Mouse (Mus musculus): Measurements from ENCODE around the gene Thpo. TPM values are rescaled to one million over a fixed set of nuclear protein-coding genes. Genes with fewer than 3 reads are reported as not detected.

Thpo gene
- polyA plus RNA-seq, 1 experiment from 2014 or later, result 0.24 TPM

- no peak overlapping the region for H3K4me3 ChIP-seq (ENCODE audit: low read depth, low read length)
- H3K4me1 ChIP-seq (replicated peaks; ENCODE audit: control insufficient read depth, insufficient read depth, low read length), result peaks cover 2% of the 10 kb centered on the region; the same call in 1 of the 2 replicates
- no peak overlapping the region for H3K4me2 ChIP-seq (ENCODE audit: low read depth, low read length, severe bottlenecking)
- DNase-seq (ENCODE audit: low spot score) (no peak), ATAC-seq (replicated peaks; ENCODE audit: low FRiP score) (no peak)
- WGBS, result 91% methylated on average over 10 of the region's 10 CpGs
- H3K9ac ChIP-seq (ENCODE audit: low read length), result no peak overlapping the region
- H3K27ac ChIP-seq (ENCODE audit: low read depth, low read length), result no peak overlapping the region
- no peaks in the 10 kb centered on the region for H3K9me3 ChIP-seq (ENCODE audit: control insufficient read depth, low read length)
- H3K36me3 ChIP-seq (ENCODE audit: control insufficient read depth, insufficient read depth, low read length), result no peaks in the 10 kb centered on the region; the same call in 1 of the 2 replicates
- H3K27me3 ChIP-seq (ENCODE audit: control insufficient read depth, insufficient read depth, low read length), result no peaks in the 10 kb centered on the region
Measured at GRCm38 (mm10) chr16:20721808-20722207, 12.5 kb downstream of the Thpo start.

DNA sequence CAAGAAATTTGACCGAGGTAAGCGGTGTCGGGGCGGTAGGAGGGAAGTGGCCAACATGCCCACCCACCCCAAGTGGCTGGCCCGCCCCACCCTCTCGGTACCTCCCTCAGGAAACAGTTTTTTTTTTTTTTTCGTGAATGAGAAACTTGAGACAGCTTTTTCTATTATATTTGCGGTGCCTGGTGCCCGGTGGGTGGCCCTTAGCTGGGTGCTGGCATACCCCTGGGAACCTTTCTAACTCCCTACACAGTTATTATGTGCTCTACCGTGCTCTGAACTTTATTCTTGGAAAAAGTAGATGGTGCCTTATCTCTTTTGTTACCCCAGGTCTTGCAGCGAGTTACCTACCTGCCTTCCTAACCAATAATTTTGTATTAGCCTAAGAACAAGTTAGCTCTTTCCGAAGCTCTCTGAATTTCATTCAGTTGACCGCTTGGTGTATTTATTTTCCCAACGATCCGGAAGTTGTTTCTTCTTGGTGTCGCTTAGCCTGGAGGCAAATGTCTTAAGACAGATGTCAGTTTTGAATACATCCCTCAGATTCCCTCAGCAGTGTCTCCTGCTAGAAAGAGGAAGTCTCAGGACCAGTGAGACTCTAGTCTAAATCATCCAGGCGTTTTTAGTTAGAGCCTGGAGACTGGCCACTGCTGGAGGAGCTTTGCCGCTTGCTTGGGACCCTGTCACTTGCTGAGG, 16.2 kb downstream of the Thpo start:
- Histone ChIP-seq H3K9ac (ENCODE audit: low read length) (peak overlapping the region; percentile 76), H3K36me3 (ENCODE audit: control insufficient read depth, insufficient read depth, low read length) (no peaks in the 10 kb centered on the region; the same call in 1 of the 2 replicates), H3K4me2 (ENCODE audit: low read depth, low read length, severe bottlenecking) (peak overlapping the region; percentile 85), H3K4me1 (replicated peaks; ENCODE audit: control insufficient read depth, insufficient read depth, low read length) (peaks cover 9% of the 10 kb centered on the region; the same call in 1 of the 2 replicates), H3K27me3 (ENCODE audit: control insufficient read depth, insufficient read depth, low read length) (no peaks in the 10 kb centered on the region), H3K4me3 (ENCODE audit: low read depth, low read length) (peak overlapping the region; percentile 44), H3K9me3 (ENCODE audit: control insufficient read depth, low read length) (no peaks in the 10 kb centered on the region), H3K27ac (ENCODE audit: low read depth, low read length) (peak overlapping the region; percentile 84; the same call in 1 of the 2 replicates)
- WGBS, result 4% methylated on average over 18 of the region's 18 CpGs
- ATAC-seq (replicated peaks; ENCODE audit: low FRiP score) (no peak), DNase-seq (ENCODE audit: low spot score) (no peak)

DNA sequence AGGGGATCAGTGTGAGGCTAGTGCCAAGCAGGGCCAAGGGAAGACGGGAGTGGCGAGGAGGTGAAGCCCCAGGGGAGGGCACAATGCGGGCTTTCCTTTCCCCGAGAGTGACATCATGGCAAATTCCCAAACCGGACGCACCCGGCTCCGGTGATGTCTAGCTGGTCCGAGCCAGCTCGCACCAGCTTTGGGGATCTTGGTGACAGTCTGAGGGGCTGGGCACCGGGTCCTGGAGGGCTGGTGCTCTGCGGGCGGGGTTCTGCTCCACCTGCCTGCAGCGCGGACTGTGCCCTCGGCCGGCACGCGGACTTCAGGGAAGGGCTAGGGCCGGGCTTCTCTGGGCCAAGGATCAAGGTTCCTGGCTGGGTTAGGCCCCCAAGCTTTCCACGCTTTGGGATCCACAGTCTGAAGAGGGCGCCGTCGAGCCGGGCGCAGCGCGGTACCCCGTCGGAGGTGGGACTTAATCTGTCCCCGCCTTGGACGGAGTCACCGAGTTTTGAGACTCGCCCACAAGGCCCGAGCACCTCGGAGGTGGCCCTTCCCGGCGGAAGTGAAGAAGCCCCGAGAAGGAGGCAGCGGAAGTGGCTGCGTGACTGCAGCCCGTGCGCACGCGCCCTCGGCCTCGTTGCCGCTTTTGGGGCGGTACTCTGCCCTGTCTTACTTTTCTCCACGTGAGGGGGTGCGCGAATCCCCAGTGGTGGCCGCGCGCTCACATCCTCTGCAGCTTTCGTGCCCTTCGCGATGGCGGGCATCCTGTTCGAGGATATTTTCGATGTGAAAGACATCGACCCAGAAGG, 16.9 kb downstream of the Thpo start, which contains the start of the genes Polr2h and Clcn2:
Gene Polr2h (plus strand): TSS at position 485 of the 797 bp plus-strand sequence.
Gene Clcn2 (minus strand): TSS at position 566 of the 797 bp plus-strand sequence.
- H3K9me3 ChIP-seq (ENCODE audit: control insufficient read depth, low read length), result no peaks in the 10 kb centered on the region
- H3K4me1 ChIP-seq (replicated peaks; ENCODE audit: control insufficient read depth, insufficient read depth, low read length), result peaks cover 9% of the 10 kb centered on the region; the same call in 1 of the 2 replicates
- H3K36me3 ChIP-seq (ENCODE audit: control insufficient read depth, insufficient read depth, low read length), result no peaks in the 10 kb centered on the region; the same call in 1 of the 2 replicates
- peak within 1 kb of the TSS; percentile 85 for H3K4me2 ChIP-seq (ENCODE audit: low read depth, low read length, severe bottlenecking)
- peak within 1 kb of the TSS; percentile 76 for H3K9ac ChIP-seq (ENCODE audit: low read length)
- under 1% methylated on average over 62 of the region's 62 CpGs for WGBS
- peak within 1 kb of the TSS; percentile 44 for H3K4me3 ChIP-seq (ENCODE audit: low read depth, low read length)
- DNase-seq (ENCODE audit: low spot score) (peak; percentile 96), ATAC-seq (replicated peaks; ENCODE audit: low FRiP score) (peak; percentile 83)
- H3K27me3 ChIP-seq (ENCODE audit: control insufficient read depth, insufficient read depth, low read length), result no peaks in the 10 kb centered on the region
- H3K27ac ChIP-seq (ENCODE audit: low read depth, low read length), result peak within 1 kb of the TSS; percentile 84

GRCm38 (mm10) chr16:20716841-20717180, 17.5 kb downstream of the Thpo start:
- WGBS, result 1% methylated on average over 8 of the region's 8 CpGs
- peak overlapping the region; percentile 85 for H3K4me2 ChIP-seq (ENCODE audit: low read depth, low read length, severe bottlenecking)
- H3K36me3 ChIP-seq (ENCODE audit: control insufficient read depth, insufficient read depth, low read length), result no peaks in the 10 kb centered on the region; the same call in 1 of the 2 replicates
- H3K27ac ChIP-seq (ENCODE audit: low read depth, low read length), result peak overlapping the region; percentile 84
- no peak for DNase-seq (ENCODE audit: low spot score)
- no peaks in the 10 kb centered on the region for H3K27me3 ChIP-seq (ENCODE audit: control insufficient read depth, insufficient read depth, low read length)
- H3K4me3 ChIP-seq (ENCODE audit: low read depth, low read length), result peak overlapping the region; percentile 44
- H3K4me1 ChIP-seq (replicated peaks; ENCODE audit: control insufficient read depth, insufficient read depth, low read length), result peaks cover 9% of the 10 kb centered on the region; the same call in 1 of the 2 replicates
- no peak; the same call in 1 of the 2 replicates for ATAC-seq (replicated peaks; ENCODE audit: low FRiP score)
- peak overlapping the region; percentile 76 for H3K9ac ChIP-seq (ENCODE audit: low read length)
- H3K9me3 ChIP-seq (ENCODE audit: control insufficient read depth, low read length), result no peaks in the 10 kb centered on the region

DNA sequence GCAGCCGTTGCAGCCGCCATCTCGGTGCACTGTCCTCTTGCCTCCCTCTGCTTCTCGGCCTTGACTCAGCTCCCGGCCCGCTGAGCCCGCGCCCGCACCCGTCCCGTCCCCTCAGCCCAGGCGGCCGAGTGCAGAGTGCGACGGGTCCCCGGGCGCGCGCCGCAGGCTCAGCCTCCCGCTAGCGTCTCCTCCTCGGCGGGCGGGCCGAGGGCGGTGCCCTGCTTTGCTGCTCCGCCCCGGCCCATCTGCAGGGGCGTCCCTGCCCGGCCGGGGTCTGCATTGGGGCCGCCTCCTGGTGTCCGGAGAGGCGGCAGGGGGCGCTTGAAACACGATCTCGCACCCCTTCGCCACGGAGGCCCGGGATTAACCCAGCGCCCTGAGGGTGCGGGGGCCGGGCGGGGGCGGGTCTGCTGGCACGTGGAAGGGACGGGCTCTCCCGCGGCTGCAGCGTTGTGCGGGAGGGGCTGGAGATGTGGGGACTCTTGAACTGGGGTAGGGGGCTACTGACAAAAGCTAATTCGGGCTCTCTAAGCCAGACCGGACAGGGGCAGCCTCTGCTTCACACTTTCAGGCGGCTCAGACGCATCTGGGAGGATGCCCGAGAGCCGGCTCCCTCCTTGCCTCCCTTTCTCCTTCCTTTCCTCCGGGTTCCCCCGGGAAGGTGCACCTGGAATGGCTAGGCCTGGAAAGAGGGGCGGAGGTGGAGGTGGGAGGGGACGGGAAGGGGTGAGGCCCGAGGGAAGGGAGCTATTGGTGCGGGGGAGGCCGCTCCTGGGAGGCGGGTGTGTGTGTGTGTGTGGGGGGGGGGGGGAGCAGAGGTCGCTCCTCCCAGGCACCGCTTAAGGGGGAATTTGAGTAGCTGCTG, 18.1 kb downstream of the Thpo start:
- no peaks in the 10 kb centered on the region for H3K9me3 ChIP-seq (ENCODE audit: control insufficient read depth, low read length)
- peak overlapping the region; percentile 84 for H3K27ac ChIP-seq (ENCODE audit: low read depth, low read length)
- H3K4me2 ChIP-seq (ENCODE audit: low read depth, low read length, severe bottlenecking), result peak overlapping the region; percentile 85
- peaks cover 9% of the 10 kb centered on the region; the same call in 1 of the 2 replicates for H3K4me1 ChIP-seq (replicated peaks; ENCODE audit: control insufficient read depth, insufficient read depth, low read length)
- H3K27me3 ChIP-seq (ENCODE audit: control insufficient read depth, insufficient read depth, low read length), result no peaks in the 10 kb centered on the region
- peak; percentile 93 for DNase-seq (ENCODE audit: low spot score)
- H3K36me3 ChIP-seq (ENCODE audit: control insufficient read depth, insufficient read depth, low read length), result no peaks in the 10 kb centered on the region; the same call in 1 of the 2 replicates
- H3K4me3 ChIP-seq (ENCODE audit: low read depth, low read length), result peak overlapping the region; percentile 44
- peak overlapping the region; percentile 76 for H3K9ac ChIP-seq (ENCODE audit: low read length)
- ATAC-seq (replicated peaks; ENCODE audit: low FRiP score), result peak; percentile 87
- under 1% methylated on average over 60 of the region's 68 CpGs for WGBS

DNA sequence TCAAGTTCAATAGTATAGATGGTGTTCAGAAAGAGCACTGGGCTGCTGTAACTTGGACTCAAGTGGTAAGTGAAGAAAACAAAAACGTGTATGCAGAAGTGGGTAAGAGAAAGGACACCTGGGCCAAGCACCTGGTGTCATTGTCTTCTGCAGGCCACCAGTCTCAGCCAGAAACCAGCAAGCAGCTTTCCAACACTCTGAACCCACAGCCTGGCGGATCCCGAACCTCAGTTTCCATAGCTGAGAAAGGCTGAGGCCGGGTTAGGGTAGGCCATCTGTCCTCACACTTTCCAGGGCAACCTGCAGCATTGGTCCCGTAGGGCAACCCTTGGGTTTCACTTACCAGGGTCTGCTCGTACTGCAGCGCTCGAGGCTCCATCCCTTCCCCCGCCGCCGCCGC, 18.7 kb downstream of the Thpo start:
- peaks cover 9% of the 10 kb centered on the region; the same call in 1 of the 2 replicates for H3K4me1 ChIP-seq (replicated peaks; ENCODE audit: control insufficient read depth, insufficient read depth, low read length)
- peak overlapping the region; percentile 44 for H3K4me3 ChIP-seq (ENCODE audit: low read depth, low read length)
- H3K27me3 ChIP-seq (ENCODE audit: control insufficient read depth, insufficient read depth, low read length), result no peaks in the 10 kb centered on the region
- ATAC-seq (replicated peaks; ENCODE audit: low FRiP score) (no peak; the same call in 1 of the 2 replicates), DNase-seq (ENCODE audit: low spot score) (no peak)
- H3K9me3 ChIP-seq (ENCODE audit: control insufficient read depth, low read length), result no peaks in the 10 kb centered on the region
- peak overlapping the region; percentile 76 for H3K9ac ChIP-seq (ENCODE audit: low read length)
- H3K4me2 ChIP-seq (ENCODE audit: low read depth, low read length, severe bottlenecking), result peak overlapping the region; percentile 85
- peak overlapping the region; percentile 84 for H3K27ac ChIP-seq (ENCODE audit: low read depth, low read length)
- WGBS, result 1% methylated on average over 12 of the region's 12 CpGs
- no peaks in the 10 kb centered on the region; the same call in 1 of the 2 replicates for H3K36me3 ChIP-seq (ENCODE audit: control insufficient read depth, insufficient read depth, low read length)

DNA sequence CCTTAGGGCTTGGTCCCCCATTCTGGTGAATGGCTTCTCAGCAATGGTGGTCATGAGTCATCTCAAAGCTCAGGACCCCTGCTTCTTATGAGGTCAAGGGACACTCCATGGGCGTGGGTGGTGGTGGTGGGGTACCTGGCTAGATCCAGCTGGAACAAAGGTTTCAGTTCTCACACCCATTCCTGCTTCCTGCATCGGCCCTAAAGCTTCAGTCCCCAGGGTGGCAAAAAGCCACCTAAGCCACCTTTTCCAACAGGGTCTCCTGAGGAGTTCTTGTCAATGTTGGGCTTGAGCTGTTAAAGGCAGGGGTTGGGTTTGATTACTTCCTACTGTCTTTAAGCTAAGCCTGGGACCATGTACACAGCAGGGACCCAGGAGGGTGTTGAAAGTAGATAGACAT, 19.1 kb downstream of the Thpo start:
- Histone ChIP-seq H3K27me3 (ENCODE audit: control insufficient read depth, insufficient read depth, low read length) (no peaks in the 10 kb centered on the region), H3K9ac (ENCODE audit: low read length) (peak overlapping the region; percentile 76; the same call in 1 of the 2 replicates), H3K27ac (ENCODE audit: low read depth, low read length) (no peak overlapping the region), H3K9me3 (ENCODE audit: control insufficient read depth, low read length) (no peaks in the 10 kb centered on the region), H3K4me3 (ENCODE audit: low read depth, low read length) (peak overlapping the region; percentile 44), H3K36me3 (ENCODE audit: control insufficient read depth, insufficient read depth, low read length) (no peaks in the 10 kb centered on the region; the same call in 1 of the 2 replicates), H3K4me1 (replicated peaks; ENCODE audit: control insufficient read depth, insufficient read depth, low read length) (peaks cover 9% of the 10 kb centered on the region; the same call in 1 of the 2 replicates), H3K4me2 (ENCODE audit: low read depth, low read length, severe bottlenecking) (peak overlapping the region; percentile 85)
- no peak for ATAC-seq (replicated peaks; ENCODE audit: low FRiP score)
- WGBS, result 58% methylated on average over 2 of the region's 2 CpGs
- DNase-seq (ENCODE audit: low spot score), result no peak

Measured in forebrain, embryonic 11.5 days (tissue).